Mouse (Mus musculus) lung, embryonic 15.5 days (tissue): ENCODE data around the gene Grip1. TPM values are rescaled to one million over a fixed set of nuclear protein-coding genes. Genes with fewer than 3 reads are reported as not detected.

Experiments
- ATAC-seq: fragments of 200-750 bp; cut with Nextera tagmentation; 2 replicates; pipeline ENCODE4 v1.8.0; 2017; ENCODE audit warnings: moderate number of reproducible peaks, borderline replicate concordance; ENCODE audit not compliant: low FRiP score, low TSS enrichment; ENCODE audit errors: extremely low read depth
- H3K27ac ChIP-seq: fragments of 300-500 bp; sonication (generic); 2 replicates; pipeline ENCODE4 v1.5.1; 2015; ENCODE audit warnings: moderate library complexity, mild to moderate bottlenecking, inconsistent platforms
- H3K27me3 ChIP-seq: fragments of 300-500 bp; sonication (generic); 2 replicates; pipeline ENCODE4 v1.6.1; 2015; ENCODE audit warnings: inconsistent platforms
- H3K36me3 ChIP-seq: fragments of 300-500 bp; sonication (generic); 2 replicates; pipeline ENCODE4 v1.6.1; 2015; ENCODE audit warnings: inconsistent platforms
- H3K4me1 ChIP-seq: fragments of 300-500 bp; sonication (generic); 2 replicates; pipeline ENCODE4 v1.6.1; 2015; ENCODE audit warnings: inconsistent platforms
- H3K4me2 ChIP-seq: fragments of 300-500 bp; sonication (generic); 2 replicates; pipeline ENCODE4 v1.6.1; 2015; ENCODE audit warnings: inconsistent platforms, mild to moderate bottlenecking, moderate library complexity
- H3K4me3 ChIP-seq: fragments of 300-500 bp; sonication (generic); 2 replicates; pipeline ENCODE4 v1.5.1; 2015; ENCODE audit warnings: mild to moderate bottlenecking, inconsistent platforms
- H3K9ac ChIP-seq: fragments of 300-500 bp; sonication (generic); 2 replicates; pipeline ENCODE4 v1.6.1; 2015; ENCODE audit warnings: inconsistent platforms
- H3K9me3 ChIP-seq: fragments of 300-500 bp; sonication (generic); 2 replicates; pipeline ENCODE4 v1.6.1; 2016; ENCODE audit warnings: inconsistent platforms
- WGBS: fragments of 180-500 bp; shearing (Covaris S2); methylation state at CpG from one replicate; pipeline ENCODE4 v1.1.7; 2015; 5-methylcytosine and 5-hydroxymethylcytosine counted together
- polyA plus RNA-seq: library from polyadenylated mRNA; unstranded; fragments of >200 nt; fragmentation: Nextera tagmentation; extraction: Ambion mirVana; gene quantifications from 2 replicates; pipeline ENCODE4 v1.2.1, GENCODE M21; 2015

Grip1 gene
- polyA plus RNA-seq, 1 experiment from 2014 or later = 1.7 TPM

GRCm38 (mm10) chr10:120136020-120136562 lies 682.5 kb downstream of the Grip1 start:
- no peak overlapping the region for H3K4me3 ChIP-seq
- no peaks in the 10 kb centered on the region for H3K9me3 ChIP-seq
- no peak overlapping the region for H3K27ac ChIP-seq
- no peaks in the 10 kb centered on the region for H3K27me3 ChIP-seq
- ATAC-seq = no peak
- H3K4me2 ChIP-seq = no peak overlapping the region
- H3K4me1 ChIP-seq = no peaks in the 10 kb centered on the region
- no peak overlapping the region for H3K9ac ChIP-seq
- H3K36me3 ChIP-seq = no peaks in the 10 kb centered on the region
- WGBS = 74% methylated on average over 12 of the region's 12 CpGs

Other genes with a start within 250 kb of the Grip1 start
- 56.3 and 64.0 TPM in 2 replicates for gene Cand1, start 213.8 kb upstream of the Grip1 start, polyA plus RNA-seq